Mouse (Mus musculus) E14TG2a.4 (cell line): ENCODE results near the gene Pkdcc.

ENCODE experiments used
- H3K27me3 ChIP-seq: 2 replicates; pipeline ENCODE4 v1.6.1; 2014; ENCODE audit warnings: low read length, control low read depth; ENCODE audit not compliant: insufficient read depth
- H3K36me3 ChIP-seq: 2 replicates; pipeline ENCODE4 v1.6.1; 2014; ENCODE audit warnings: low read length, control low read depth; ENCODE audit not compliant: insufficient read depth
- H3K4me1 ChIP-seq: replicated peaks from 2 replicates; pipeline ENCODE4 v1.6.1; 2014; ENCODE audit warnings: low read depth, low read length, control low read depth
- H3K4me3 ChIP-seq: replicated peaks from 2 replicates; pipeline ENCODE4 v1.5.1; 2014; ENCODE audit warnings: mild to moderate bottlenecking, low read length
- H3K9me3 ChIP-seq: 2 replicates; pipeline ENCODE4 v1.6.1; 2014; ENCODE audit warnings: low read length, control low read depth
- CTCF ChIP-seq: conservative IDR thresholded peaks from 2 replicates; pipeline ENCODE4 v1.5.1; 2014; ENCODE audit warnings: low read length
- NANOG ChIP-seq: IDR thresholded peaks from 2 replicates; pipeline ENCODE4 v1.6.1; 2014; ENCODE audit warnings: borderline replicate concordance, low read length, mixed read lengths
- POU5F1 ChIP-seq: IDR thresholded peaks from 2 replicates; pipeline ENCODE4 v1.6.1; 2014; ENCODE audit warnings: low read length, borderline replicate concordance

Pkdcc gene

GRCm38 (mm10) chr17:83214674-83215528, at the start of gene Pkdcc:
Pkdcc (plus strand) TSS chr17:83215292.
- no peak for TF ChIP-seq NANOG
- no peak for TF ChIP-seq POU5F1
- no peak for TF ChIP-seq CTCF
- peaks cover 1% of the 10 kb centered on the region; the same call in 1 of the 2 replicates for H3K9me3 ChIP-seq
- peak within 1 kb of the TSS; percentile 82 for H3K4me3 ChIP-seq
- H3K36me3 ChIP-seq: no peaks in the 10 kb centered on the region
- peaks cover 19% of the 10 kb centered on the region for H3K4me1 ChIP-seq
- peaks cover 91% of the 10 kb centered on the region for H3K27me3 ChIP-seq

GRCm38 (mm10) chr17:83166195-83166594, 48.9 kb upstream of the Pkdcc start:
- Histone ChIP-seq H3K4me1 (peaks cover 33% of the 10 kb centered on the region), H3K9me3 (peaks cover 19% of the 10 kb centered on the region), H3K4me3 (no peak overlapping the region), H3K36me3 (no peaks in the 10 kb centered on the region), H3K27me3 (peaks cover 25% of the 10 kb centered on the region)
- no peak for TF ChIP-seq NANOG
- no peak for TF ChIP-seq POU5F1
- TF ChIP-seq CTCF: no peak

GRCm38 (mm10) chr17:83176146-83176545, 38.9 kb upstream of the Pkdcc start:
- peaks cover 8% of the 10 kb centered on the region for H3K4me1 ChIP-seq
- no peak for TF ChIP-seq NANOG
- no peak for TF ChIP-seq POU5F1
- no peak for TF ChIP-seq CTCF
- peaks cover 7% of the 10 kb centered on the region; the same call in 1 of the 2 replicates for H3K27me3 ChIP-seq
- peaks cover 46% of the 10 kb centered on the region for H3K9me3 ChIP-seq
- H3K4me3 ChIP-seq: no peak overlapping the region
- H3K36me3 ChIP-seq: no peaks in the 10 kb centered on the region

- peaks cover 22% of the 10 kb centered on the region for H3K9me3 ChIP-seq
- H3K4me3 ChIP-seq: no peak overlapping the region
- peaks cover 12% of the 10 kb centered on the region for H3K4me1 ChIP-seq
- peaks cover 11% of the 10 kb centered on the region; the same call in 1 of the 2 replicates for H3K27me3 ChIP-seq
- TF ChIP-seq NANOG (no peak), CTCF (no peak), POU5F1 (no peak)
- H3K36me3 ChIP-seq: no peaks in the 10 kb centered on the region
Measured at GRCm38 (mm10) chr17:83178483-83179150, 36.5 kb upstream of the Pkdcc start.

- Histone ChIP-seq H3K4me3 (no peak overlapping the region), H3K36me3 (no peaks in the 10 kb centered on the region), H3K9me3 (peaks cover 16% of the 10 kb centered on the region), H3K27me3 (peaks cover 12% of the 10 kb centered on the region; the same call in 1 of the 2 replicates), H3K4me1 (peaks cover 12% of the 10 kb centered on the region)
- no peak for TF ChIP-seq NANOG
- TF ChIP-seq POU5F1: no peak
- no peak for TF ChIP-seq CTCF
Measured at GRCm38 (mm10) chr17:83179151-83179531, 36.0 kb upstream of the Pkdcc start.

GRCm38 (mm10) chr17:83179569-83179968, 35.5 kb upstream of the Pkdcc start:
- no peaks in the 10 kb centered on the region for H3K36me3 ChIP-seq
- peaks cover 12% of the 10 kb centered on the region for H3K4me1 ChIP-seq
- TF ChIP-seq NANOG (no peak), CTCF (no peak)

GRCm38 (mm10) chr17:83181086-83181485, 34.0 kb upstream of the Pkdcc start:
- Histone ChIP-seq H3K4me1 (peaks cover 12% of the 10 kb centered on the region), H3K4me3 (no peak overlapping the region), H3K9me3 (peaks cover 12% of the 10 kb centered on the region; the same call in 1 of the 2 replicates), H3K36me3 (no peaks in the 10 kb centered on the region), H3K27me3 (peaks cover 12% of the 10 kb centered on the region; the same call in 1 of the 2 replicates)
- no peak for TF ChIP-seq CTCF
- no peak for TF ChIP-seq POU5F1
- no peak for TF ChIP-seq NANOG

More at GRCm38 (mm10) chr17:83179569-83179968, 35.5 kb upstream of the Pkdcc start:
- Histone ChIP-seq H3K4me3 (no peak overlapping the region), H3K27me3 (peaks cover 12% of the 10 kb centered on the region; the same call in 1 of the 2 replicates), H3K9me3 (peaks cover 16% of the 10 kb centered on the region)

- Histone ChIP-seq H3K9me3 (peaks cover 12% of the 10 kb centered on the region; the same call in 1 of the 2 replicates), H3K27me3 (peaks cover 12% of the 10 kb centered on the region; the same call in 1 of the 2 replicates), H3K36me3 (no peaks in the 10 kb centered on the region), H3K4me1 (peaks cover 12% of the 10 kb centered on the region), H3K4me3 (no peak overlapping the region)
- TF ChIP-seq POU5F1: no peak
- no peak for TF ChIP-seq NANOG
- TF ChIP-seq CTCF: no peak
Measured at GRCm38 (mm10) chr17:83181592-83181991, 33.5 kb upstream of the Pkdcc start.
